Mouse (Mus musculus): ENCODE data around the gene Il12a.
A peak's percentile ranks its signal among the peaks of the same experiment; 100 is the strongest.

DNA sequence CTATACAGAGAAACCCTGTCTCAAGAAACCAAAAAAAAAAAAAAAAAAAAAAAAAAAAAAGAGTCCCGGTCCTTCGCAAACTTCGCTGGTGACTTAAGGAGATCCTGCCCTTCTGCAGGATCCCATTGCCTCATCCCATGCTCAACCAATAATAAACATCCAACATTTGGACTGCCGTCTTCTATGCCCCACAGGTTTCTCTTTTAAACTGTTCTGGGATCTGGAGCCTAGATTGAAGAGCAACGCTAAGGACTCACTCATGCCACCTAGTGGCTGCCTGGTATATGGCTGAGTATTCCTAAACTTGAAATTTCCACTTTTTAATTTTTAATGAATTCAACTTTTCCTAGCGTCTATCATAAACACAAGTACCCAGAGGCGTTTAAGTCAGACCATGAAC lies 23.1 kb downstream of the Il12a start:
- TF ChIP-seq CTCF (IDR thresholded peaks at IDR 0.05; ENCODE audit: insufficient read depth, low read length) (peak; percentile 48; the same call in 1 of the 2 replicates), POLR2A (IDR thresholded peaks at IDR 0.05; ENCODE audit: borderline replicate concordance, extremely low read depth, low read depth, low read length) (no peak)

All from lung, adult 2 months (tissue).